Mouse (Mus musculus) C2C12 (cell line): ENCODE results near the gene Gm10354.
"Not testable (repeated sequence)": the region's sequence is repeated elsewhere in the genome, so short reads cannot be mapped to it uniquely, and the experiment has no call there.

Source experiments
- CEBPB ChIP-seq: IDR thresholded peaks from one replicate; pipeline ENCODE4 v1.6.1; 2011; ENCODE audit warnings: low read depth, mild to moderate bottlenecking, control low read depth, moderate library complexity
- CTCF ChIP-seq: IDR thresholded peaks from one replicate; pipeline ENCODE4 v1.5.1; 2011; ENCODE audit not compliant: control insufficient read depth, insufficient read depth, insufficient read length
- FOSL1 ChIP-seq: IDR thresholded peaks from one replicate; pipeline ENCODE4 v1.8.0; 2011; ENCODE audit warnings: mild to moderate bottlenecking, low read length; ENCODE audit not compliant: poor library complexity, insufficient read depth, severe bottlenecking
- MAX ChIP-seq: IDR thresholded peaks from one replicate; pipeline ENCODE4 v1.6.1; 2011; ENCODE audit warnings: mild to moderate bottlenecking, control low read depth

DNA sequence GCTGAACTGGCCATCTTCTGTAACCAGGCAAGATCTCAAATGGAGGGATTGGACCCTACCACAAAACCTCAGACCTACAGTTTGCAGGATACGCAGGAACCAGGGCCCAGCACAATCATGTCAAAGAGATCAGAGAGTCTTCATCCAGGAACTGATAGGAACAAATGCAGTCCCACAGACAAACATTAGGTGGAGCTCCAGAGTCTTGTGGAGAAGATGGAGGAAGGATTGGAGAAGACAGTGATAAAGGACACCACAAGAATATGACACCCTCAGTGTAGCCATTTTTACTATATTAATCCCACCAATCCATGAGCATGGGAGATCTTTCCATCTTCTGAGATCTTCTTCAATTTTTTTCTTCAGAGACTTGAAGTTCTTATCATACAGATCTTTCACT, 45.6 kb upstream of the Gm10354 start:
- TF ChIP-seq CTCF, CEBPB, MAX, FOSL1: not testable (repeated sequence)
